Mouse (Mus musculus): ENCODE measurements around the gene Prm2. TPM values are rescaled to one million over a fixed set of nuclear protein-coding genes. Genes with fewer than 3 reads are reported as not detected.

Prm2 gene
- total RNA-seq, 2 experiments from 2014 or later: not detected

Other genes with a start within 250 kb of the Prm2 start
- gene Socs1, start 10.6 kb downstream of the Prm2 start, total RNA-seq (2021): 1 to 10 TPM; 2.9 to 3.2 TPM
- gene Tnp2, start 7.5 kb downstream of the Prm2 start, total RNA-seq (2021): not detected
- gene Prm3, start 5.2 kb downstream of the Prm2 start, total RNA-seq (2021): not detected
- not detected for gene Prm1, start 9.7 kb upstream of the Prm2 start, total RNA-seq (2021)
- gene Gm11172, start 16.8 kb upstream of the Prm2 start, total RNA-seq (2021): not detected
- gene Rmi2, start 38.9 kb upstream of the Prm2 start, total RNA-seq (2021): 1 to 10 TPM; 1.6 to 1.8 TPM